Mouse (Mus musculus): ENCODE data around the gene Adk. TPM values are rescaled to one million over a fixed set of nuclear protein-coding genes. Genes with fewer than 3 reads are reported as not detected.

Gene Adk
- polyA plus RNA-seq, 1 experiment from 2014 or later, result 197 TPM

DNA sequence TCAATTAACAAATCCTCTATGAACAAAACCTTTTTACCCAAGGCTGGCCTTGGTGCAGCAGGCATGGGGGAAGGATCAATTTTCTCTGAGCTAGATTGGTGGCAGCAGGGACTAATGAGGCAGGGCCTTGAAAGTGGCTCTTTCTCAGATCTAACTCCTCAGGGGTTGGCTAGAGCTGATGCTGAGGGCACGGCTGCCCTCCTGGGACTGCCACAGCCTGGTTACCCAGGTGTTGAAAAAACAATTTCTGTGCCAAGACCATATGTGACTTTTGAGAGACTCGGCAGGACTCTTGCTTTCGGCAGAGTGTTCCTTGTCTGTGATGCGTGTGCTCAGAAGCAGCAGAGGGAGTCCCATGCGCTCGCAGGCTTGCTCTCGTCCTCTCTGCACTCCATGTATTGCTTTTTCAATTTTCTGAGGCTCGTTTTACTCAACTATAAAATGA lies 349.8 kb downstream of the Adk start:
- Histone ChIP-seq H3K27ac (replicated peaks) (no peak overlapping the region), H3K4me1 (replicated peaks) (no peaks in the 10 kb centered on the region), H3K9ac (no peak overlapping the region), H3K27me3 (no peaks in the 10 kb centered on the region), H3K36me3 (replicated peaks) (peaks cover 4% of the 10 kb centered on the region; the same call in 1 of the 2 replicates), H3K4me3 (replicated peaks) (no peak overlapping the region), H3K4me2 (no peak overlapping the region), H3K9me3 (replicated peaks) (no peaks in the 10 kb centered on the region)
- no peak for ATAC-seq (ENCODE audit: insufficient read depth)
- 71% methylated on average over 8 of the region's 8 CpGs for WGBS (ENCODE audit: insufficient replicate concordance)

DNA sequence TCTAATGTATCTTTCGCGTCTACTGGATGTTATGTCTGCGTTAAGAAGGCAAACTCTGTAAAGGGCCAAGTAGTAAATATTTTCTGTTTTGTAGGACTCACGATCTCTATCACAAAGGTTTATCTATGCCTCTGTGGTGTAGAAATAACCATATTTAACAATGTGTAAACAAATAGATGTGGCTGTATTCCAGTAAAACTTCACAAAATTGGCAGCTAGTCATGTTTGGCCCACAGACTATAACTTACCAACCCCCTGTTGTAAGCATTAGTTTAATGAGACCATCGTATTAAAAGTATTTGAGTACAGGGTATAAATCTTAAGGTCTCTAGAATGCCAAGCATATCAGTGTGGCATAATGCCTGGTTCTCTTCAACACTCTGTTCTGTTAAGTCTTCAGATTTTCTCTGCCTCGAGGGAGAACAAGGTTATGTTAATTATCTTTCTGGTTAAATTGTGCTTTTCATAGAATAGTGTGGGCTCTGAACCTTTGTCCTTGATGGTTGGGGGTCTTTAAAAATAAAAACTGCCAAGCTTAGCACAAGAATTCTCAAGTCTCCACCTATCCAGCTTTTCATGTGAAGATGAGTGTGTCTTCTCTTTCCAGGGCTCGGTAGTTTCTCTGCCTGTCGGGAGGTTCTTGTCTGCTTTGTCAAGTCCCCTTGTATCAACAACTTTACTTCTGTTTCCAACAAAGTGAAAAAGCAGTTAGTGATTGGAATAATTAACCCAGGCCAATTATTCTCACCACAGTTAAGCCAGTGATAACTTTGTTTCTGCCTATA lies 350.4 kb downstream of the Adk start:
- 76% methylated on average over 8 of the region's 8 CpGs for WGBS (ENCODE audit: insufficient replicate concordance)
- no peaks in the 10 kb centered on the region for H3K4me1 ChIP-seq (replicated peaks)

DNA sequence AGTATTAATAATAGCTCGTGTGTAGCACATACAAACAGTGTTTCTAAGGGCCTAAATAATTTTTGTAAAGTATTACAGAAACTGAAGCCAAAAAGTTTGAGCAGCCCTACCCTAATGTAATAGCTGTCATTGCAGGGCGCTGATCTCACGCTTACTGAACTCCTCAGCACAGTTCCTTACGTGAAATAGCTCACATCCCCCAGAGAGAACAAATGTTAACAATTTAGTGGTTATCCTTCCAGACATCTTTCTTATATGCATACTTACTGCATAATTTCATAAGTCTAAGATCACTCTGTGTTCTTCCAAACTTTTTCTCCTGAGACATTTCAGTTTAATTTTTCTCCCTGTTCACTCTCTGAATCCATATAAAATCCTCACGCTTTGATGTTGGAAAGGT lies 354.6 kb downstream of the Adk start:
- H3K9ac ChIP-seq, result no peak overlapping the region
- H3K9me3 ChIP-seq (replicated peaks), result no peaks in the 10 kb centered on the region
- H3K27me3 ChIP-seq, result no peaks in the 10 kb centered on the region
- H3K27ac ChIP-seq (replicated peaks), result no peak overlapping the region
- no peaks in the 10 kb centered on the region for H3K4me1 ChIP-seq (replicated peaks)
- no peak for ATAC-seq (ENCODE audit: insufficient read depth)
- H3K4me2 ChIP-seq, result no peak overlapping the region
- 82% methylated on average over 5 of the region's 5 CpGs for WGBS (ENCODE audit: insufficient replicate concordance)
- H3K36me3 ChIP-seq (replicated peaks), result no peaks in the 10 kb centered on the region
- no peak overlapping the region for H3K4me3 ChIP-seq (replicated peaks)

More for the DNA sequence above, 350.4 kb downstream of the Adk start:
- no peaks in the 10 kb centered on the region for H3K27me3 ChIP-seq
- no peaks in the 10 kb centered on the region for H3K9me3 ChIP-seq (replicated peaks)
- peaks cover 2% of the 10 kb centered on the region; the same call in 1 of the 2 replicates for H3K36me3 ChIP-seq (replicated peaks)
- ATAC-seq (ENCODE audit: insufficient read depth), result no peak
- no peak overlapping the region for H3K27ac ChIP-seq (replicated peaks)
- no peak overlapping the region for H3K4me3 ChIP-seq (replicated peaks)
- H3K9ac ChIP-seq, result no peak overlapping the region
- no peak overlapping the region for H3K4me2 ChIP-seq

DNA sequence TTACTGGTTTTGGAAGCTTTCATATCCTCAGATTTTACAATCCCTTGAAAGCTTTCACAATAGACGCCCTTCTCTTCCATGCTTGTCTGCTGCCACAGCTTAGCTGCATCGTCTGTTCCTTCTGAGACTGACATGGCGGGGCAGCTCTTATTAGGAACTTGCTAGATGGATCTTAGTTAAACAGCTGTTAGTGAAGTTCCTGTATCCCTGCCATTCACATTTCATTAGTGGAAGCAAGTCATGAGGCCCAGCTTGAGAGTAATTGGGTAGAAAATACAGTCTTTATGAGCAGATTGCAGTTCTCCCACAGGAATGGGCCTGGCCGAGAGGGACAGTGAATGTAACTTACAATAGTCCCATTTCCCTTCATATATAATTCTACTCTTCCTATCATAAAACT lies 356.5 kb downstream of the Adk start:
- ATAC-seq (ENCODE audit: insufficient read depth), result no peak
- 77% methylated on average over 4 of the region's 4 CpGs for WGBS (ENCODE audit: insufficient replicate concordance)
- Histone ChIP-seq H3K9me3 (replicated peaks) (no peaks in the 10 kb centered on the region), H3K4me1 (replicated peaks) (no peaks in the 10 kb centered on the region), H3K4me2 (no peak overlapping the region), H3K4me3 (replicated peaks) (no peak overlapping the region), H3K9ac (no peak overlapping the region), H3K36me3 (replicated peaks) (no peaks in the 10 kb centered on the region), H3K27ac (replicated peaks) (no peak overlapping the region), H3K27me3 (no peaks in the 10 kb centered on the region)

DNA sequence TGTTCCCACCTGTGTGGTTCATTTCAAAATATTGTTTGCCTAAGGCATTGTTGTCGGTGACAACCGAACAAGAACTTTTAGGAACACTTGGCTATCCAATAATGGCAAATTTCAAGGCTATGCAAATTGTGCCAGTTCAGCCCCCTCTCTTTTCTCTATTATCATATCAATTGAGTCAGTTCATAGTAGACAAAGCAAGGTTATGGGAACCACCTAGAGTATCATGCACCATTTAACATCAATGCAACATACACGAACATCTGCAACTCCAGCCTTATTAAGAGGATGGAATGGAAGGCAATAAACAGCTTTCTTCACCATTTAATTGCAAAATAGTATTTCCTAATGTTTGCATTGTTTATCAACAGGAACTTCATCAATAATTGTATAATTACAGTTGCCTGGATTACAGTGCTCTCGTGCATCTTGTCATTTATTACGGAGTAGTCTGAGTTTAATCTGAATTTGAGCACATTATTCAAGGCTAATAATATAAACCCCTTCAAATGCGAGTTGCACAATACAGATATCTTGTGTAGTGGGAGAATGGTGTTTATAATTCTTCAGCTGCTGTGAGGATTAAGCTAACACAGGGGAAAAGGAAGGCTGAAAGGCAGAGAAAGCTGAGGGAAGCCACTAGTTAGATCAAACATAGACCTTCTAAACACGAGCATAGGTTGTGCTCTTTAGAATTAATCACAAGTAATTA lies 358.5 kb downstream of the Adk start:
- H3K27me3 ChIP-seq, result no peaks in the 10 kb centered on the region
- no peak overlapping the region for H3K9ac ChIP-seq
- H3K9me3 ChIP-seq (replicated peaks), result no peaks in the 10 kb centered on the region
- no peak overlapping the region for H3K4me2 ChIP-seq
- no peak overlapping the region for H3K4me3 ChIP-seq (replicated peaks)
- 74% methylated on average over 7 of the region's 7 CpGs for WGBS (ENCODE audit: insufficient replicate concordance)
- H3K4me1 ChIP-seq (replicated peaks), result no peaks in the 10 kb centered on the region
- no peaks in the 10 kb centered on the region for H3K36me3 ChIP-seq (replicated peaks)
- no peak for ATAC-seq (ENCODE audit: insufficient read depth)
- no peak overlapping the region for H3K27ac ChIP-seq (replicated peaks)

DNA sequence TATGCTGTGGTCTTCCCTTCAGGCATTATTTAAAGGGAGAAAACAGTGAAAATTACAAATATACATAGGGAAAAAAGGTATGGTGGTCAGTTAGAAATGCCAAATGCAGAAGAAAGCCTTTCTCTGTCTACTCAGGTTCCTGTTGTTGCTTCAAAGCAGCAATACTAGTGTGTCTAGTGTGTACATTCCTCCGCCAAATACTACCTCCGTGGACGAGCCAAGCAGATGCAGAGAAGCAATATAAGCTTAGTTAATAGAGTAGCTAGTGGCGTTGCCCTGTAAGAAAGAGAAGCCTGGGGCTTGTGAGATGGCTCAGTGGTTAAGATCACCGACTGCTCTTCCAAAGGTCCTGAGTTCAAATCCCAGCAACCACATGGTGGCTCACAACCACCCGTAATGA lies 359.1 kb downstream of the Adk start:
- 75% methylated on average over 6 of the region's 6 CpGs for WGBS (ENCODE audit: insufficient replicate concordance)
- H3K27ac ChIP-seq (replicated peaks), result no peak overlapping the region
- no peak for ATAC-seq (ENCODE audit: insufficient read depth)
- H3K9ac ChIP-seq, result no peak overlapping the region
- H3K27me3 ChIP-seq, result no peaks in the 10 kb centered on the region
- no peaks in the 10 kb centered on the region for H3K36me3 ChIP-seq (replicated peaks)
- no peak overlapping the region for H3K4me3 ChIP-seq (replicated peaks)
- no peaks in the 10 kb centered on the region for H3K9me3 ChIP-seq (replicated peaks)
- no peaks in the 10 kb centered on the region for H3K4me1 ChIP-seq (replicated peaks)
- no peak overlapping the region for H3K4me2 ChIP-seq

DNA sequence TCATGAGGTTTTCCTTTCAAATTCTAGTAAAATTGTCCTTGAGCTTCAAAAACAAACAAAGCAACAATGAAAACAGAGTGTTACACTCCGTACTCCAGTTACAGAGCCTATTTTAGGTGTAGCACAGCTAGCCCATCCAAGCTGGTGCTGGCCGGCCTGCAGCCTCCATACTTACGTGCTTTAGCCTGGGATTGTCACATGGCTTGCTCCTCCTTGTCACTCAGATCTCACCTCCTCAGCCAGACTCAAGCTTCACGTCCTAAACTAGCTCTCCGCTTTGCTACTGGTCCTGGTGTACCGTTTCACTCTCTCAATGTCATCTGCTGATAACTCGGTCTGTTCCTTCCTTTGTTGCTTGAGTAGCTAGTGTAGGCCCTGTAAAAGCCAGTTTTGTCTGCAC lies 366.0 kb downstream of the Adk start:
- Histone ChIP-seq H3K4me2 (no peak overlapping the region), H3K9me3 (replicated peaks) (no peaks in the 10 kb centered on the region), H3K27me3 (no peaks in the 10 kb centered on the region), H3K27ac (replicated peaks) (no peak overlapping the region), H3K4me3 (replicated peaks) (no peak overlapping the region), H3K9ac (no peak overlapping the region), H3K36me3 (replicated peaks) (no peaks in the 10 kb centered on the region), H3K4me1 (replicated peaks) (0 out of 2 replicates have a peak, but pooled peaks cover 4% of the 10 kb centered on the region)
- 70% methylated on average over 7 of the region's 7 CpGs for WGBS (ENCODE audit: insufficient replicate concordance)
- ATAC-seq (ENCODE audit: insufficient read depth), result no peak

DNA sequence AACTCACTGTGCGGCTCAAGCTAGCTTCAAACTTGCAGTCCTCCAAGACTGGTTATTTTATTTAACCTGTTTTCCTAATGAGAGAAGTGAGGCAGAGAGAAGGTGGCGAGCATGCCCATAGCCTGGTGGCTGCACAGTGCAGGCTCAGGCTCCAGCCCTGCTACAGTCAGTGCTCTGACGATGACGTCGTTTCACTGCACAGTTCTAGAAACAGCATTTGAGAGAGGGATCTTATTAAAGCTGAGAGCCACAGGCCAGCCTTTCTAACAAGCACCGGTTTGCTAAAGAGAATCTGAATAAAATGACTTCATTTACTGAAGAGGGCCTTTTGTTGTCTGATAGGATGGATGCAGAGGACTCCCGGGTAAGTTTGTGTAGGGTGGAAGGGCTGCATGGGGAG lies 375.0 kb downstream of the Adk start:
- H3K9ac ChIP-seq, result no peak overlapping the region
- H3K4me1 ChIP-seq (replicated peaks), result 0 out of 2 replicates have a peak, but pooled peaks cover 4% of the 10 kb centered on the region
- no peak overlapping the region for H3K4me2 ChIP-seq
- no peak overlapping the region for H3K4me3 ChIP-seq (replicated peaks)
- H3K9me3 ChIP-seq (replicated peaks), result no peaks in the 10 kb centered on the region
- H3K27ac ChIP-seq (replicated peaks), result no peak overlapping the region
- peaks cover 23% of the 10 kb centered on the region; the same call in 1 of the 2 replicates for H3K36me3 ChIP-seq (replicated peaks)
- 83% methylated on average over 7 of the region's 7 CpGs for WGBS (ENCODE audit: insufficient replicate concordance)
- no peak for ATAC-seq (ENCODE audit: insufficient read depth)
- no peaks in the 10 kb centered on the region for H3K27me3 ChIP-seq

DNA sequence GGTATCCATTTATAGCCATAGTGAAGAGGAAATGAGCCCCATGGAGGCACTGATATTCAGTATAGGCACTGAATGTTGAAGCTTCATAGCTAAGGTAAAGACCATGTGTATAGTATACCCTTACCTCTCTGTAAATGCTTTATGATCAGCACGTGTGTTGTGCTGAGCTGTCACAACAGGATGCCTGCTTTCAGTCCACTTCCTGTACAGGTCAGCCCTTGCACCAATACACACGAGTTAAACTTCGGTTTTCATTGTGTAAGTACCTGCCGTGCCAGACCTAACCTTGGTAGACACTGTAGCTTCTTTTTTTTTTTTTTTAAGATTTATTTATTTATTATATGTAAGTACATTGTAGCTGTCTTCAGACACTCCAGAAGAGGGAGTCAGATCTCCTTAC lies 381.0 kb downstream of the Adk start:
- H3K9me3 ChIP-seq (replicated peaks), result no peaks in the 10 kb centered on the region
- no peak overlapping the region for H3K4me3 ChIP-seq (replicated peaks)
- no peaks in the 10 kb centered on the region for H3K4me1 ChIP-seq (replicated peaks)
- H3K9ac ChIP-seq, result no peak overlapping the region
- H3K36me3 ChIP-seq (replicated peaks), result peaks cover 27% of the 10 kb centered on the region; the same call in 1 of the 2 replicates
- ATAC-seq (ENCODE audit: insufficient read depth), result no peak
- H3K27ac ChIP-seq (replicated peaks), result no peak overlapping the region
- H3K27me3 ChIP-seq, result no peaks in the 10 kb centered on the region
- H3K4me2 ChIP-seq, result no peak overlapping the region
- 56% methylated on average over 4 of the region's 4 CpGs for WGBS (ENCODE audit: insufficient replicate concordance)

DNA sequence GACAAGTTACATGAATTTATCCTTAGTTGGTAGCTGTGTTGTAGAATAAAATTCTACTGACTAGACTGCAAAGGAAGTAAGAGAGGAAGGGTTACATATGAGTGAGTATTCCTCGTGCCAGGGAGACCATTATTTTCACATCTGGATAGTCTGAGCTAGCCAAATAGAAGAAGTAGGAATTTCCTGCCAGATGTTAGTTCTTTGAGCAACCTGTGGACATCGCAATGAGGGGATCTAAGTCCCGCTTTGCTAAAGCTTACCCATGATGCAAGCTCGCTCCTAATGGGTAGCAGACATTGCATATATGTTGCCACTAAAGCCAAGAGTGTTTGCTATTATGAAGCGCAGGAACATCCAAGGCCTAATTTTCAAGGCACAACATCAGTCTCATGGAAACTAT lies 381.6 kb downstream of the Adk start:
- Histone ChIP-seq H3K36me3 (replicated peaks) (peaks cover 25% of the 10 kb centered on the region; the same call in 1 of the 2 replicates), H3K4me3 (replicated peaks) (no peak overlapping the region)
- no peak for ATAC-seq (ENCODE audit: insufficient read depth)

DNA sequence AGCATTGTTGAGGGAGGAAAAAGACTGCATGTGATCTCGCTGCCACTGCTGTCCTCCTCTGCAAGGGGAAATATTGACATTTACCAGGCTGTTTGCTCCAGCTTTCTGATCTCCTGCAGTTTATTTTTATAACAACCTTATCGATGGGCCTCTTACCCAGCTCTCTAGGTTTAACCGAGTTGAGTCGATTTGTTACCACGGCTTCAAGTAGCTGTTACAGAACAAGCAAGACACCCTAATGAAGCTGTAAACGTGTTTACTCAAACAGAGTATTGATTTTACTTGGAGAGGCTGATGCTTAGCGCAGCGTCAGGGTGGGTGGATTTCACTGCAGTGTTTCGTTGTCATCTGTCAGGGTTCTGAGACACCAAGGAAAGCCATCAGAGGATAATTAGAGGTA lies 382.3 kb downstream of the Adk start:
- Histone ChIP-seq H3K4me2 (no peak overlapping the region), H3K4me1 (replicated peaks) (no peaks in the 10 kb centered on the region)

More for the DNA sequence above, 381.6 kb downstream of the Adk start:
- Histone ChIP-seq H3K27ac (replicated peaks) (no peak overlapping the region), H3K4me2 (no peak overlapping the region), H3K4me1 (replicated peaks) (no peaks in the 10 kb centered on the region), H3K9me3 (replicated peaks) (no peaks in the 10 kb centered on the region), H3K9ac (no peak overlapping the region), H3K27me3 (no peaks in the 10 kb centered on the region)
- 71% methylated on average over 5 of the region's 5 CpGs for WGBS (ENCODE audit: insufficient replicate concordance)

More for the DNA sequence above, 382.3 kb downstream of the Adk start:
- Histone ChIP-seq H3K27me3 (no peaks in the 10 kb centered on the region), H3K27ac (replicated peaks) (no peak overlapping the region), H3K9ac (no peak overlapping the region), H3K36me3 (replicated peaks) (peaks cover 25% of the 10 kb centered on the region; the same call in 1 of the 2 replicates), H3K4me3 (replicated peaks) (no peak overlapping the region), H3K9me3 (replicated peaks) (no peaks in the 10 kb centered on the region)
- ATAC-seq (ENCODE audit: insufficient read depth), result no peak
- WGBS (ENCODE audit: insufficient replicate concordance), result 66% methylated on average over 9 of the region's 9 CpGs
